Mouse (Mus musculus): ENCODE data around the gene Gm20906. TPM values are rescaled to one million over a fixed set of nuclear protein-coding genes. Genes with fewer than 3 reads are reported as not detected.
"Not testable (repeated sequence)": the region's sequence is repeated elsewhere in the genome, so short reads cannot be mapped to it uniquely, and the experiment has no call there.

Gm20906 gene
- polyA plus RNA-seq (2016; fragmentation: Nextera tagmentation; extraction: Ambion mirVana), result not detected in 2 replicates

- H3K27me3 ChIP-seq; H3K9ac ChIP-seq; H3K9me3 ChIP-seq; H3K4me1 ChIP-seq; H3K4me2 ChIP-seq; H3K4me3 ChIP-seq (replicated peaks); H3K27ac ChIP-seq; ATAC-seq (ENCODE audit: low FRiP score); H3K36me3 ChIP-seq (replicated peaks): not testable (repeated sequence)
- no CpG with 5 or more reads among the region's 6 CpGs for WGBS
These were observed at the start of gene Gm20906 for GRCm38 (mm10) chrY:87550666-87551065. TSS of gene Gm20906 (plus strand) at chrY:87550966.

Measured in forebrain, embryonic 12.5 days (tissue).